Mouse (Mus musculus): Measurements from ENCODE around the gene Kif26b. TPM values are rescaled to one million over a fixed set of nuclear protein-coding genes. Genes with fewer than 3 reads are reported as not detected.

Kif26b gene
- polyA plus RNA-seq, 1 experiment from 2014 or later: 5.3 TPM

DNA sequence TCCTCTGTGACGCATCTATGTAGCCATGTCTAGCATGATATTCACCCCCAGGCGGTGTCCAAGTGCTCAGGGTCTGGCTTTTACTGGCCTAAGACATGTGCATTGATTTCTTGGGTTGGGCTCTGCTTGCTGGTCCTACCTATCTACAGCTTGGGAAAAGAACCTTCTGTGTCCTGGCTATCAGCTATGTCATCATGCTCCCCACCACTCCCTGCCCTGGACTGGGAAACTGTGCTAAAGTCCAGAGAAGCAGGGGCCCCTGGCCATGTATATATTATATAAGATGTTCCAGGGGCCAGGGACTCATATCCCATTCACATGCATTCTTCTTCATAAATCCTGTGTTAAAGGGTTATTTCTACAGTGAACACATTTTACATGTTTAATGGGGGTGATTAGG is 92.4 kb downstream of the Kif26b start:
- no peak overlapping the region for H3K4me3 ChIP-seq
- H3K9ac ChIP-seq: no peak overlapping the region
- H3K27me3 ChIP-seq: no peaks in the 10 kb centered on the region
- peaks cover 11% of the 10 kb centered on the region for H3K4me1 ChIP-seq
- no peaks in the 10 kb centered on the region for H3K36me3 ChIP-seq
- ATAC-seq (ENCODE audit: insufficient number of reproducible peaks, low FRiP score, low TSS enrichment, low read depth): no peak
- H3K27ac ChIP-seq: no peak overlapping the region
- no peaks in the 10 kb centered on the region for H3K9me3 ChIP-seq
- WGBS: 89% methylated on average over 2 of the region's 2 CpGs
- H3K4me2 ChIP-seq: no peak overlapping the region

DNA sequence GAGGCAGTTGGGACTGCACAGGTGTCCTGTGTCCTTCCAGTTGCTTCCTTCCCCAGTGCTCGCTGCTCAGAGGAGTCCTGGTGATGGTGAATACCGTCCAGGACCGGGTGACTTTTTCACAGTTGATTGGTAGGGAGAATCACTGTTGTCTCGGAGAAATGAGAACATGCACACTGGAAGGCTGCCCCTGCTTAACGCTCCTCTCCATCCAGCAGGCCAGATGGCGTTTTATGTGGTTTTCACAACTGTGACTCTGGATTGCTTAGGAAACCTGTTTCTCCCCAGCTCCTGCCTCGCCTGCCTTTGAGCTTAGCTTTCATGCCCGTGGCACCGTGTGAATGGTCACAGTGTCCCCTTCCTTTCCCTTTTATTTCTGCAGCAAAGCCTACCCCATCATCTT is 95.0 kb downstream of the Kif26b start:
- Histone ChIP-seq H3K9ac (no peak overlapping the region), H3K27me3 (no peaks in the 10 kb centered on the region), H3K36me3 (no peaks in the 10 kb centered on the region), H3K9me3 (no peaks in the 10 kb centered on the region), H3K4me3 (no peak overlapping the region), H3K4me2 (0 out of 2 replicates have a peak overlapping the region, but pooled peaks have one; percentile 6), H3K27ac (no peak overlapping the region), H3K4me1 (peaks cover 8% of the 10 kb centered on the region)
- 27% methylated on average over 9 of the region's 9 CpGs for WGBS
- no peak for ATAC-seq (ENCODE audit: insufficient number of reproducible peaks, low FRiP score, low TSS enrichment, low read depth)

DNA sequence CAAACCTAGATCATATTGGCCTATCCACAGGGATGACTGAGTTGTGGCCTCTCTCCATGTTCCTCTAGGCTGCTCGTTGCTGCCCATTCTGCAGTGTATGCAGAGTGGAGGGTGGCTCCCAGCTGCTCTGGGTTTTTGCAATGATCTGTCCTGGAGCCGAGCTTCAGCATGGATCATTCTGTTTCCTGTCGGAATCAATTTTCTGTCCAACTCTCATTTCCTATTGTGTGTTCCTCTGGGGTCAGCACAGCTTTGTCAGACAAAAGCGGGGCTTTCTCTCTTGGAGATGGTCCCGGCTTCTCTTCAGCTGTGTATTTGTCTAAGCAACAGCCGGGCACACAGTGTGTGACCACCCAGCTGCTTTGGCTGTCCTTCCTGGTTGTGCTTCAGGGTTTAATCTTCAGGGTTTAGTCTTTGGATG is 98.0 kb downstream of the Kif26b start:
- no peak overlapping the region for H3K4me3 ChIP-seq
- H3K27ac ChIP-seq: no peak overlapping the region
- H3K9me3 ChIP-seq: no peaks in the 10 kb centered on the region
- H3K36me3 ChIP-seq: no peaks in the 10 kb centered on the region
- H3K4me2 ChIP-seq: no peak overlapping the region
- H3K9ac ChIP-seq: no peak overlapping the region
- peaks cover 6% of the 10 kb centered on the region for H3K4me1 ChIP-seq
- ATAC-seq (ENCODE audit: insufficient number of reproducible peaks, low FRiP score, low TSS enrichment, low read depth): no peak
- WGBS: 65% methylated on average over 6 of the region's 6 CpGs
- no peaks in the 10 kb centered on the region for H3K27me3 ChIP-seq

DNA sequence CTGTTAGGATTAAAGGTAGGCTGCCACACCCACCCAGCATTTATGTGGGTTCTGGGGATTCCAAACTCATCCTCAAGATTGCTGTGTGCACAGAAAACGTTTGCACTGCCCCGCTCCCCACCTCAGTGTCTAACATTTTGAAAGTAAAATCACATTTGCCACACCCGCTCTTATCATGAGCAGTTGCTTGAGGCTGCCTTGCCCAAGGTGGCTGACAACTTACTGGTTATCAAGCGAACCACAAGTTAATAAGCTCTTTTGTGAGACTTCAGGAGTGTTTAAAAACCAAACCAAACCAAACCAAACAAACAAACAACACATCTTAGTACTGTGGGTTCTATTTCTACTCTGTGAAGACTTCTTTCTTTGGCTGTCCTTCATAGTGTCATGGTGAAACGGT is 101.1 kb downstream of the Kif26b start:
- Histone ChIP-seq H3K4me3 (no peak overlapping the region), H3K9ac (no peak overlapping the region), H3K4me2 (no peak overlapping the region), H3K4me1 (peaks cover 5% of the 10 kb centered on the region; the same call in 1 of the 2 replicates), H3K36me3 (no peaks in the 10 kb centered on the region), H3K27me3 (no peaks in the 10 kb centered on the region), H3K9me3 (no peaks in the 10 kb centered on the region), H3K27ac (no peak overlapping the region)
- ATAC-seq (ENCODE audit: insufficient number of reproducible peaks, low FRiP score, low TSS enrichment, low read depth): no peak
- 74% methylated on average over 5 of the region's 5 CpGs for WGBS

DNA sequence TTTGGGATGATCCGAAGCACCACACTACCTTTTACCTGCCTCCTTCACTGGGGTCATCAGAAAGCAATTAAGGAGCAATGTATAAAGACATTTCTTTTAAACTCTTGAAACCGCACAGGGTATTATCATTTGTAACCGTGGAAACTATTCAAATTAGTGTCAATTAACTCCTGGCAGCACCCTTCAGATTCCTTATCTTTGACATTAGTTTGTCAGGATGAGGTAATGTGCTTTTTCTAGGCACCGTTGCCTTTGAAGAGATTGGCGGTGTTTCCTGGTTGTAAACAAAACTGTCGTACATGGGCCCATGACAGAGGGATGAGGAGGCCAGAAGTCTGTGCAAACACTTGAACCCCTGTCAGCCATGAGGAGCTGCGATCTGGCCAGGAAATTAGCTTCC is 102.9 kb downstream of the Kif26b start:
- no peak overlapping the region for H3K4me3 ChIP-seq
- H3K4me2 ChIP-seq: no peak overlapping the region
- no peak for ATAC-seq (ENCODE audit: insufficient number of reproducible peaks, low FRiP score, low TSS enrichment, low read depth)
- H3K9me3 ChIP-seq: no peaks in the 10 kb centered on the region
- H3K9ac ChIP-seq: no peak overlapping the region
- no peaks in the 10 kb centered on the region for H3K36me3 ChIP-seq
- no peak overlapping the region for H3K27ac ChIP-seq
- no peaks in the 10 kb centered on the region for H3K27me3 ChIP-seq
- peaks cover 5% of the 10 kb centered on the region; the same call in 1 of the 2 replicates for H3K4me1 ChIP-seq
- WGBS: 45% methylated on average over 7 of the region's 7 CpGs

DNA sequence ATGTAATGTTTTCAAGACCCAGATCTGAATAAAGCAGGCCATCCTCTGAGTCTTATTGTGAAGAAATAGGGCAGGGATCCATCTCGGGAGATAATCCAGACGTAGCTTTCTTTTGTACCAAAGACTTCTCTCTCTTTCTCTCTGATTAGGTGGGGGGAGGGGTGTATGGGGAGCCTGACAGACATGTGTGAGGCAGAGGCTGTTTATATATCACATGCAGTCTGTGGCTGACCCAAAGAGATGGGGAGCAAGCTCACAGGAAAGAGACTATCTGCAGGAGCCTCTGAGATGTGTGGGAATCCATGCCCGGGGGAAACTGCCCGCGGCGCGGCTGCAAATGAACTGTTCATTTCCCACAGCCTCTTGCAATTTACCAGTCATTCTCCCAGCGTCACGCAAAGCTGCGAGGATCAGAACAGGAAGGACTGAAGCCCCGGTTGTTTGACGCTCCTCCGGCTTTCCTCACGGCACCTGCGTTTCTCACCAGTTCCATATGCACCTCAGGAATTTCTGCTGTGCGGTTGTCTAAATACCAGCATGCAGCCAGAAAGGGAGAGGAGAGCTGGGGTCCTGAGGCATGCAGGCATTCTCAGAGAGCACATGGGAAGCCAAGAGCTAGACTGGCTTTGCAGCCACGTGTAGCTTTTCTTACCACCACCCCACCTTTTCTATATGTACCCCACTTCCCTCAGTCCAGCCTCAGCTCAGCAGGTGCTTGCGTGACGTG is 105.6 kb downstream of the Kif26b start:
- Histone ChIP-seq H3K4me3 (no peak overlapping the region), H3K9me3 (no peaks in the 10 kb centered on the region), H3K4me2 (0 out of 2 replicates have a peak overlapping the region, but pooled peaks have one; percentile 4), H3K36me3 (no peaks in the 10 kb centered on the region), H3K4me1 (peaks cover 7% of the 10 kb centered on the region; the same call in 1 of the 2 replicates), H3K9ac (no peak overlapping the region), H3K27me3 (no peaks in the 10 kb centered on the region), H3K27ac (no peak overlapping the region)
- no peak for ATAC-seq (ENCODE audit: insufficient number of reproducible peaks, low FRiP score, low TSS enrichment, low read depth)
- 48% methylated on average over 19 of the region's 19 CpGs for WGBS

DNA sequence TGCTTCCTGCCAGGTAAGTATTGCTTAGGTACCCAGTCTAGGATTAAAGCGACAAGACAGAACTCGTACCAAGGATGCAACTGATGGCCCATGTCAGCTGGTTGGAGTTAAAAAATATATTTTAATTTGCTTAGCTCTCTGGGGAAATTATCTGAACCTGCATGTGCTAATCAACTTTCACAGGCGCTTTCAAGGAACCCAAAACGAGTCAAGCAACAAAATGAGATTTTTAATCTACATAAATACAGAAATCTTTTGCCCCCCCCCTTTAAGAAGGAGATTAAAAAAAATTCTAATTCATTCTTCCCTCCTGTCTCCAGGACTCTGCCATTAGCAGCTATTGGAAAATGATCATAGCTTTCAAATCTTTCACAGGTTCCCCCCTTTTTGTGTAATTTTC is 106.5 kb downstream of the Kif26b start:
- H3K27ac ChIP-seq: no peak overlapping the region
- H3K4me2 ChIP-seq: no peak overlapping the region
- no peak overlapping the region for H3K9ac ChIP-seq
- no peak overlapping the region for H3K4me3 ChIP-seq
- H3K36me3 ChIP-seq: no peaks in the 10 kb centered on the region
- ATAC-seq (ENCODE audit: insufficient number of reproducible peaks, low FRiP score, low TSS enrichment, low read depth): no peak
- H3K27me3 ChIP-seq: no peaks in the 10 kb centered on the region
- 79% methylated on average over 4 of the region's 4 CpGs for WGBS
- peaks cover 7% of the 10 kb centered on the region; the same call in 1 of the 2 replicates for H3K4me1 ChIP-seq
- H3K9me3 ChIP-seq: no peaks in the 10 kb centered on the region

DNA sequence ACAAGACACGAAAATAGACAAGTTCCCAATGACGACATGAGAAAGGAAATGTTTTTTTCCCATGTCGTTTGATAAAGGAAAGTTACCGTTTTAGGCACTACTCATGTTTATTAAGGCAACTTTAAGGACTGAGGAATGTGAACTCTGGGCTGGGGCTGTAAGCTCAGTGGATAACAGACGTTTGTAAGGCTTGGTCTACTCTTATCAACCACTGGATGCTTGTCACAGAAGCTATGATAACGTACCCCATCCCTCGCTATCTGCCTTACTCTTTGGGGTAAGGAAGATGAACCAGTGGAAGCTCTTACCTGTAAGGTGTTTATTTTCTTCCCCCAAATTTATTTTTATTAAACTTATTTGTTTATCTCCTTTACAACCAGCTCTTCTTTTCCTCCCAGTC is 108.4 kb downstream of the Kif26b start:
- Histone ChIP-seq H3K9ac (no peak overlapping the region), H3K4me2 (no peak overlapping the region), H3K27ac (no peak overlapping the region), H3K4me1 (peaks cover 7% of the 10 kb centered on the region; the same call in 1 of the 2 replicates), H3K36me3 (no peaks in the 10 kb centered on the region), H3K27me3 (no peaks in the 10 kb centered on the region), H3K4me3 (no peak overlapping the region), H3K9me3 (no peaks in the 10 kb centered on the region)
- WGBS: 84% methylated on average over 7 of the region's 7 CpGs
- ATAC-seq (ENCODE audit: insufficient number of reproducible peaks, low FRiP score, low TSS enrichment, low read depth): no peak

DNA sequence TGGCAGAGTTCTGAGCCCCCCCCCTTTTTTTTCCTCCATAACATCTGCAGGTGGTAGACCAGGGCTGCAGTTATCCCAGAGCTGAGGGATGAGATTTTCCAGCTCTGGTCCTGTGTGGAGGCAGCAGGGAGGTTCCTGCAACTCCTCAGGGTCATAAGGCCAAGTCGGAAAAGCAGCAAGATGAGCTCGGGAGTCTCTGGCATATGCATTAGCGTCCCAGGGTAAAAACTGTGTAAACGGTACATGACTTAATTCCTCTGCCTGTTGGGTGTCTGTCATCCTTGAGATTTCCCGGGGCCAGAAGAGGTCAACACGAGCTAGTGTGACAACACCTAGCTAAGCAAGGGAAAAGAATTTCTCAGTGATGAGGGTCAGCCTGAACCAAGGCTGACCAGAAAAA is 111.0 kb downstream of the Kif26b start:
- H3K4me3 ChIP-seq: no peak overlapping the region
- no peak overlapping the region for H3K4me2 ChIP-seq
- no peaks in the 10 kb centered on the region for H3K9me3 ChIP-seq
- H3K4me1 ChIP-seq: 0 out of 2 replicates have a peak, but pooled peaks cover 2% of the 10 kb centered on the region
- WGBS: 57% methylated on average over 6 of the region's 6 CpGs
- H3K27me3 ChIP-seq: no peaks in the 10 kb centered on the region
- ATAC-seq (ENCODE audit: insufficient number of reproducible peaks, low FRiP score, low TSS enrichment, low read depth): no peak
- H3K27ac ChIP-seq: no peak overlapping the region
- no peaks in the 10 kb centered on the region for H3K36me3 ChIP-seq
- H3K9ac ChIP-seq: no peak overlapping the region

DNA sequence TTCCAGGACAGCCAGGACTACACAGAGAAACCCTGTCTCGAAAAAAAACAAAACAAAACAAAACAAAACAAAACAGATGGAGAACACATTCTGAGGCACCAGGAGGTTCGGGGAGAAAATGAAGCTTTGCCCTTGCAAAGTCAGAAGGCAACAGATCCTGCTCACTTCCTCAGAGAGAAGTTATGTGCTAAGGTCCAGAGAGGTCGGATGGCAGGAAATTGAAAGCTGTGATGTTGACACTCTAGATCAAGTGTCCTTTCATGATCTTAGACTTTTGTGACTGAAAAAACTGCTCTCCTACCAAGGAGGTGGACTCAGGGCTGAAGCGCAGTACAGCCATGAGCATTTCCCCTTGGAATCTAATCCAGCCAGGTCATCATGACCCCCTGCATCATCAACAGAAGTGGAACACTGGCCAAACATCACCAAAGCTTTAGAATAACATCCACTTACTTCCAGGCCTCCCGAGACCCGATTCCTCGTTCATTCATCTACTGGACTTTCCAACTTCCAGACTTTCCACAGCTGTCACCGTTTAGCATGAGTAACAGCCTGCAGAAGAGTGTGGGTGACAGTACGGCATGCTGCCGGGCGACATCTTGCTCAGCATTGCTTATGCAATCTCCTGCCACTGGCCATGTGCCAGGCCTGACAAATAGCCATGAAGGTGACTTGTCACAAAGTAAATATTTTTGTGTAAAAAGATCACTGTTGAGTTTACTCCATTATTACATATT is 112.0 kb downstream of the Kif26b start:
- H3K4me2 ChIP-seq: no peak overlapping the region
- H3K4me1 ChIP-seq: 0 out of 2 replicates have a peak, but pooled peaks cover 2% of the 10 kb centered on the region
- H3K4me3 ChIP-seq: no peak overlapping the region
- H3K36me3 ChIP-seq: no peaks in the 10 kb centered on the region
- no peak for ATAC-seq (ENCODE audit: insufficient number of reproducible peaks, low FRiP score, low TSS enrichment, low read depth)
- H3K27me3 ChIP-seq: no peaks in the 10 kb centered on the region
- H3K9me3 ChIP-seq: no peaks in the 10 kb centered on the region
- WGBS: 52% methylated on average over 11 of the region's 11 CpGs
- H3K9ac ChIP-seq: no peak overlapping the region
- H3K27ac ChIP-seq: no peak overlapping the region

DNA sequence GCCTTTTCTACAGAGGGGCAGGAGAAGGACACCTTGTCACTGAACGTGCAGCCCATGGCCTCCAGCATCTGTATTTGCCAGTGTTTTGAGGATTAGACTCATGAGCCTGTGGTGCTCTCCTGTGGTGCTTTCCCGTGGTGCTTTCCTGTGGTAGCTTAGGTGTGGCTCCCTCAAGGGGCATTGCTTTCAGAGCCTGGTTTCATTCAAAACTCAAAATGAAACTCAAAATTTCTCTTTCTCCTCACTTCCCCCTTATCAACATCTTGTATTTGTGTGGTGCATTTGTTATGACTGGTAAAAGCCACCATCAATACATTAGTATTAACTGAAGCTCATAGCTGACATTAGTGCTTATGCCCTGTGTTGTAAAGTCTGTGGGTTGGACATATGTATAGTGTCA is 112.9 kb downstream of the Kif26b start:
- Histone ChIP-seq H3K4me2 (no peak overlapping the region), H3K9ac (no peak overlapping the region), H3K4me3 (no peak overlapping the region), H3K9me3 (no peaks in the 10 kb centered on the region), H3K27ac (no peak overlapping the region), H3K4me1 (0 out of 2 replicates have a peak, but pooled peaks cover 2% of the 10 kb centered on the region), H3K27me3 (no peaks in the 10 kb centered on the region), H3K36me3 (no peaks in the 10 kb centered on the region)
- ATAC-seq (ENCODE audit: insufficient number of reproducible peaks, low FRiP score, low TSS enrichment, low read depth): no peak
- WGBS: 67% methylated on average over 2 of the region's 2 CpGs

DNA sequence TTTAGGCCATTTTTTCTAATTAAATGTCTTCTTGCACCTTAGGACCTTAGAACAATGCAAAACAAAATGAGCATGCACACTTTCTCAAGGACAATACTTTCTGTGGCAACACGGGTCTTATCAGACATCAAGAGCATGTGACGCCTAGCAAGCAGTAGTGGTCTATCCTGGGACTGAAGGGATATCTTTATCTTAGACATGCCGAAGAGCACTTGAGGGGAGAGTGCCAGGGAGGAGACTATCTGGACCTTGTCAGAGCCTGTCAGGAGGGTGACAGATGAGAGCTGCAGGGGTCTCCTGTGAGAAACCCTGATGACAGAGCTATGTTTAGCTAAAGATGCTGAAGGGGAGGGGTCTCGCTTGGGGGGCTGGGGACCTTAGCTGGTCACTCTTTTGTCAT is 116.0 kb downstream of the Kif26b start:
- Histone ChIP-seq H3K27me3 (no peaks in the 10 kb centered on the region), H3K4me1 (no peaks in the 10 kb centered on the region)
- WGBS: 70% methylated on average over 4 of the region's 4 CpGs

More for the DNA sequence above, 116.0 kb downstream of the Kif26b start:
- H3K9me3 ChIP-seq: no peaks in the 10 kb centered on the region
- no peak overlapping the region for H3K4me2 ChIP-seq
- H3K9ac ChIP-seq: no peak overlapping the region
- H3K27ac ChIP-seq: no peak overlapping the region
- H3K36me3 ChIP-seq: no peaks in the 10 kb centered on the region
- H3K4me3 ChIP-seq: no peak overlapping the region
- no peak for ATAC-seq (ENCODE audit: insufficient number of reproducible peaks, low FRiP score, low TSS enrichment, low read depth)
